Mouse (Mus musculus): ENCODE measurements at regions not wholly inside any gene's neighbourhood (a gene's known extent, or its start where the extent isn't known, plus 50 kb on each side); places are given as distances from the start of the nearest gene placed in this dataset.

GRCm38 (mm10) chr10:30132243-30132642 lies 68.1 kb downstream of the Cenpw start:
- DNase-seq (ENCODE audit: low spot score in 2 of 2) = no peak

DNA sequence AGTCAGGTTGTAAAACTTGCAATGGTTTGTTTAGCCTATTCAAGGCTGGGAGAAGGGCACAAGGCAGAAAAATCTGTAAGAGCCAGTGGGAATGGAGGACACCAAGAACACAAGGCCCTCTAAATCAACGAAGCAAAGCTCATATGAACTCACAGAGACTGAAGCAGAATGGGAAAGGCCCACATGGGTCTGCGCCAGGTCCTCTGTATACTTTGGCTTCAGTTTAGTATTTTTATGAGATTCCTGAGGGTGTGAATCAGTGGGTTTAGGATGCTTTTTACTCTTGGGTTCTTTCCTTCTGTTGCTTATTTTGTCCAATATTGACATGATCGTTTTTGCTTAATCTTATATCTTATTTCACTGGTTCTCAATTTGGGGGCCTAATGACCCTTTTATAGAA lies 90.0 kb downstream of the Cenpw start:
- no peak for DNase-seq (ENCODE audit: low spot score in 2 of 2)

DNA sequence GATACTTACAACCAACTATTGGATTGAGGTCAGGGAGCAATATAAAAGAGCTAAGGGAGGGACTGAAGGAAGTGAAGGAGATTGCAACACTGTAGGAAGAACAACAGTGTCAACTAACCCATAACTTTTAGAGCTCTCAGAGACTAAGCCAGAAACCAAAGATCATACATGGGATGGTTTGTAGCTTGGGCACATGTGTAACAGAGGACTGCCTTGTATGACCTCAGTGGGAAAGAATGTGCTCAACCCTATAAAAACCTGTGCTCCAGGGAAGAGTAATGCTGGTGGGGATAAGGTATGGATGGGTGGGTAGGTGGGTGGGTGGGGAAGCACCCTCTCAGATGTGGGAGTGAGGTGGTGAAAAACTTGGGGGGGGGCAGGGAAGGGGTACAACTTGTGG lies 97.9 kb downstream of the Cenpw start:
- no peak for DNase-seq (ENCODE audit: low spot score in 2 of 2)

DNA sequence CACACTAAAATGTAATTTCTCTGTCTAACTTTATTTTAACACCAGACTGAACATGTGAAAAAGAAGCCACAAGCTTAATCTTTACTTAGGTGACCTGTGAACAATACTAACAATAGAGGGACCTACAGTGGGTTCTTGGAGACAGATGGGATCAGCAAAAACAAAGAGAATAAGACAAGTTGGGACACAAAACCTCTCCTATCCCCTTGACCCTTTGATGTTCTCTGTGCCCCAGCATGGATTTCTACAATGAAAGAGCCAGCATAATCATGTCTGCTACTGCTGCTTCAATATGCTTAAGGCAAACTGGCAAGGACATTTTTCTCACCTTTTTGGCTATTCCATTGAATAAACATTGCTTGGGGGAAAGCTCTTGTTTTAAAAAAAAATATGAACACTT lies 105.8 kb downstream of the Cenpw start:
- DNase-seq (ENCODE audit: low spot score in 2 of 2) = no peak

DNA sequence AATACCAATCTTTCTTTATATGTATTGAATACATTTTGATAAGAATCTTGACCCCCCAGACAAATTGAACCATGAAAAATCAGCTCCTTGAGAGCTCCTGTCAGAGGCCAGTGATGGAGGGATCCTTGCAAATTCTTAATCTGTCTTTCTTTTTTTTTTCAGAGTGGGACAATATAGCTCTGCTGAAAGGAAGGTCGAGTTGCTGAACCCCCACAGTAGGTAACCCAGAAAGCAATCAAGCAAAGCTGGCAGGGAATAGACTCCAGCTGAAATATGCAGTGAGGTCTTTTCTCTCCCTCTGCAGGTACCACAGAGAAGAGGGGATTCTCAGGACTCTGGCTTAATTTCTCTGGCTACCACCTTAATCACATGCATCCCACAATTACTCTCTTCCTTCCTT lies 108.8 kb downstream of the Cenpw start:
- no peak for DNase-seq (ENCODE audit: low spot score in 2 of 2)

GRCm38 (mm10) chr10:30089406-30089805 lies 111.0 kb downstream of the Cenpw start:
- peak; percentile 46 to 66 for DNase-seq (ENCODE audit: low spot score in 2 of 2)

GRCm38 (mm10) chr10:30085059-30085458 lies 115.3 kb downstream of the Cenpw start:
- no peak for DNase-seq (ENCODE audit: low spot score in 2 of 2)

GRCm38 (mm10) chr10:30066692-30067091 lies 133.7 kb downstream of the Cenpw start:
- DNase-seq (ENCODE audit: low spot score in 2 of 2) = no peak

DNA sequence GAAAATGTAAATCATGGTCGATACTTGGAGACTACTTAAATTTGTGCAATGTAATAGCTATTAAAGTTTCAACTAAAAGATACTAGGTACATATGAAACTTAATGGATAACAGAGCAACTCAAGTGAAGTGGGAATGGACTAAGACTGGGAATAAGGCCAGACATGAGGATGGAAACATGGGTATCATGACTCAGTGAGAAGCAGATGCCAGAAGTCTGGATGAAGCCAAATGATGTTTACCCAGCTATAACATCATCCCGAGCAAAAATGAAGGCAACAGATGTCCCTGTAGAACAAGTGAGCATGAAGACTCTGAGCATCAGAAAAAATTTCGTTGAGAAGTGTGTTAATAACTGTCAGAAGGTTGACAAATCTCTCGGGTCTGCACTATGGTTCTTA lies 169.7 kb downstream of the Cenpw start:
- peak; percentile 5 to 11 for DNase-seq (ENCODE audit: low spot score in 2 of 2)

DNA sequence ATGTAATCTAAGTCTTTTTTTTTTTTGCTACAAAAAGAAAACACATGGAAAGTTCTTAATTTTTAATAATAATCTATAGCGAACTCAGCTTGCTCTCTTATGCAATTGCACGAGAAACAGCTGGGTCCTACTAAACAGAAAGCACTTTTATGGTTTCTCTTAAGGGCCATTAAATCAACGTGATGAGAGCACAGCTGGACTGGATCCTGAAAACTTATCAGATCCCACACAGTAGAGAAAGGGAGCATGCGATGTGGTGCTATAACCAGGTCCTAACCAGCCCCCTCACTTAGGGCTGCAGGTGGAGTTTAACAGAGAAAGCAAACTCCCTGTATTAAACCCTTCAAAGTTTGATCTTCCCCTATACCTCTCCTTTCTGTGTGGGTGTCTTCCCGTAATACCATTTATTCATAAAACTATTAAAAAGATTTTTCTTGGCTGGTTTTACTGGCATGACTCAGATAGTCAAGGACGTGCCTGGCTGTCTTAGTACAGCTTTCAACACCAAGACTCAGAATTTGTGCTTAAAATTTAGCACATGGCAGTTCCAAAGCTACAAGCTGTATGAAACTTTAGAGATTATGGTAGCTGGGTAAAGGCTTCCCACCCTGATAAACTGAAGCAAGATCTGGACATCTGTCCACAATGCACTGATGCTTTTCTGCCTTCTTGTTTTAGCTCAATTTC lies 197.3 kb downstream of the Cenpw start:
- peak in 1 of 2 experiments; percentile 2 for DNase-seq (ENCODE audit: low spot score in 2 of 2)

DNA sequence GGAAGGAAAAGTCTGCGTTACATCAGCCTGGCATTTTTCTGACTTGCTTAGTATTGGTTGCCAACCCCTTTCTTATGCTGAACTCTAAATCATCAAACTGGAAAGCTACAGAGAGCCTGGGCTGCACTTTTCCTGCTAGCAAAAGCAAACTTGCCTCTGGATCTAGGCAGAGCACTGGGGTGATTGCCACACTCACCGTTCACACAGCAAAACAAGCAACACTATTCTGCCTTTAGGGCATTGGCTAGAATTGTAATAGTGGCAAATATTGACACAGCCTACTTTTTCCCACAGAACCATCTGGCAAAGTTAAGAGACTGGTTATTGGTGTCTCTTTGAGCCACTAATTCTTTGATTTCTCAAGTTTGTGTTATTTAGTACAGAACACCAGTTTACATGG lies 199.5 kb downstream of the Cenpw start:
- DNase-seq (ENCODE audit: low spot score in 2 of 2) = no peak

DNA sequence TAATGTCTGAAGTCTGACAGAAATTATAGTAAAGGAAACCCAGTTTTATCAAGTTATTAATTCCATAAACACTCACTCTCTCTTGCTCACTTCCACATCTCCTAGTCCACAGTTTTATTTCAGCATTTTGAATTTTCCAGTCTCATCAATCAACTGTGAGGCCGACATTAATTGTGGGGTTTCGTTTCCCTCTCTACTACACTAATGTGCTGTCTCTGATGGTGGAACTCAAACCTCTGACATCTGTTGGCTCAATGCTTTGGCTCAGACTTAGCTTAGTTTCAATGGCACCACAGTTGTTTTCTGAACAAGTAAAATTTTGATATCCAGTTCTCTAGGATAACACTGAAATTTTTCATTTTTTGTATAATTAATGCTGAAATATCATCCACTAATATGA lies 218.8 kb downstream of the Cenpw start:
- no peak for DNase-seq (ENCODE audit: low spot score in 2 of 2)
